Mouse (Mus musculus) CD4-positive helper T cell, adult 2 months (primary cell): ENCODE results near the gene C1qc.

Experiments used
- DNase-seq: peaks from one replicate; pipeline ENCODE4 v3.0.0-alpha.2; 2012; ENCODE audit warnings: low read depth, missing footprints, low spot score

Gene C1qc

GRCm38 (mm10) chr4:136892811-136893210, at the start of gene C1qc:
Gene C1qc, minus strand, starts transcription at chr4:136893065.
- no peak for DNase-seq

GRCm38 (mm10) chr4:136937935-136938334, 45.1 kb upstream of the C1qc start:
- DNase-seq, result no peak

- DNase-seq, result no peak
These were observed 44.5 kb upstream of the C1qc start for GRCm38 (mm10) chr4:136937344-136937743.

- no peak for DNase-seq
These were observed 42.1 kb upstream of the C1qc start for GRCm38 (mm10) chr4:136934746-136935613.

GRCm38 (mm10) chr4:136930474-136930873, 37.6 kb upstream of the C1qc start:
- DNase-seq, result no peak

GRCm38 (mm10) chr4:136928928-136929327, 36.1 kb upstream of the C1qc start:
- DNase-seq, result peak; percentile 32

- DNase-seq, result no peak
These were observed 32.9 kb upstream of the C1qc start for GRCm38 (mm10) chr4:136925804-136926203.

GRCm38 (mm10) chr4:136924529-136924928, 31.7 kb upstream of the C1qc start:
- no peak for DNase-seq

GRCm38 (mm10) chr4:136919526-136919925, 26.7 kb upstream of the C1qc start:
- DNase-seq, result no peak

- no peak for DNase-seq
These were observed 26.0 kb upstream of the C1qc start for GRCm38 (mm10) chr4:136918834-136919233.

- no peak for DNase-seq
These were observed 24.3 kb upstream of the C1qc start for GRCm38 (mm10) chr4:136917165-136917524.

GRCm38 (mm10) chr4:136916359-136917164, 23.7 kb upstream of the C1qc start:
- no peak for DNase-seq

- DNase-seq, result no peak
These were observed 20.0 kb upstream of the C1qc start for GRCm38 (mm10) chr4:136912841-136913240.

- no peak for DNase-seq
These were observed 18.9 kb upstream of the C1qc start for GRCm38 (mm10) chr4:136911804-136912203.

- DNase-seq, result no peak
These were observed 18.4 kb upstream of the C1qc start for GRCm38 (mm10) chr4:136911211-136911646.

GRCm38 (mm10) chr4:136907809-136908208, 14.9 kb upstream of the C1qc start:
- DNase-seq, result no peak

GRCm38 (mm10) chr4:136907033-136907432, 14.2 kb upstream of the C1qc start:
- peak; percentile 31 for DNase-seq

GRCm38 (mm10) chr4:136904767-136905539, 12.1 kb upstream of the C1qc start:
- DNase-seq, result no peak

GRCm38 (mm10) chr4:136899154-136899553, 6.3 kb upstream of the C1qc start:
- no peak for DNase-seq

- no peak for DNase-seq
These were observed 5.8 kb upstream of the C1qc start, which contains the start of gene C1qa for GRCm38 (mm10) chr4:136898637-136899036. Gene C1qa, minus strand, starts transcription at chr4:136898803.

- DNase-seq, result no peak
These were observed 5.3 kb upstream of the C1qc start for GRCm38 (mm10) chr4:136898084-136898598.

GRCm38 (mm10) chr4:136896461-136896860, 3.6 kb upstream of the C1qc start:
- no peak for DNase-seq
